Mouse (Mus musculus) WW6 (cell line): ENCODE results near the gene Pde4b.

Experiments used
- DNase-seq: peaks from one replicate; pipeline ENCODE4 v3.0.0-alpha.2; 2013; ENCODE audit warnings: low read depth, low spot score

The Pde4b gene

GRCm38 (mm10) chr4:102406848-102407247 lies 319.5 kb downstream of the Pde4b start:
- no peak for DNase-seq

GRCm38 (mm10) chr4:102408132-102408531 lies 320.8 kb downstream of the Pde4b start:
- no peak for DNase-seq

GRCm38 (mm10) chr4:102408938-102409337 lies 321.6 kb downstream of the Pde4b start:
- no peak for DNase-seq

GRCm38 (mm10) chr4:102413101-102413500 lies 325.8 kb downstream of the Pde4b start:
- no peak for DNase-seq

- DNase-seq: no peak
Measured at GRCm38 (mm10) chr4:102413794-102414193, 326.5 kb downstream of the Pde4b start.

GRCm38 (mm10) chr4:102414610-102415009 lies 327.3 kb downstream of the Pde4b start:
- DNase-seq: no peak

- DNase-seq: no peak
Measured at GRCm38 (mm10) chr4:102420794-102421397, 333.6 kb downstream of the Pde4b start.

GRCm38 (mm10) chr4:102421398-102421859 lies 334.1 kb downstream of the Pde4b start:
- no peak for DNase-seq

- DNase-seq: no peak
Measured at GRCm38 (mm10) chr4:102424104-102424503, 336.8 kb downstream of the Pde4b start.

- no peak for DNase-seq
Measured at GRCm38 (mm10) chr4:102425422-102425821, 338.1 kb downstream of the Pde4b start.

- no peak for DNase-seq
Measured at GRCm38 (mm10) chr4:102429730-102430341, 342.5 kb downstream of the Pde4b start.

GRCm38 (mm10) chr4:102432040-102432782 lies 344.9 kb downstream of the Pde4b start:
- no peak for DNase-seq

- no peak for DNase-seq
Measured at GRCm38 (mm10) chr4:102439401-102440118, 352.2 kb downstream of the Pde4b start.

- no peak for DNase-seq
Measured at GRCm38 (mm10) chr4:102440119-102440481, 352.8 kb downstream of the Pde4b start.

- DNase-seq: no peak
Measured at GRCm38 (mm10) chr4:102443533-102443932, 356.2 kb downstream of the Pde4b start.

GRCm38 (mm10) chr4:102444501-102444900 lies 357.2 kb downstream of the Pde4b start:
- DNase-seq: no peak

- no peak for DNase-seq
Measured at GRCm38 (mm10) chr4:102446160-102446945, 359.0 kb downstream of the Pde4b start.

- no peak for DNase-seq
Measured at GRCm38 (mm10) chr4:102456426-102456825, 369.1 kb downstream of the Pde4b start.

GRCm38 (mm10) chr4:102459216-102459999 lies 372.1 kb downstream of the Pde4b start:
- no peak for DNase-seq

GRCm38 (mm10) chr4:102478104-102478503 lies 390.8 kb downstream of the Pde4b start:
- no peak for DNase-seq

- no peak for DNase-seq
Measured at GRCm38 (mm10) chr4:102478860-102479259, 391.5 kb downstream of the Pde4b start.
